Mouse (Mus musculus): ENCODE results near the gene Helz. TPM values are rescaled to one million over a fixed set of nuclear protein-coding genes. Genes with fewer than 3 reads are reported as not detected.

Gene Helz
- polyA plus RNA-seq, 1 experiment from 2014 or later, result 12.1 TPM

DNA sequence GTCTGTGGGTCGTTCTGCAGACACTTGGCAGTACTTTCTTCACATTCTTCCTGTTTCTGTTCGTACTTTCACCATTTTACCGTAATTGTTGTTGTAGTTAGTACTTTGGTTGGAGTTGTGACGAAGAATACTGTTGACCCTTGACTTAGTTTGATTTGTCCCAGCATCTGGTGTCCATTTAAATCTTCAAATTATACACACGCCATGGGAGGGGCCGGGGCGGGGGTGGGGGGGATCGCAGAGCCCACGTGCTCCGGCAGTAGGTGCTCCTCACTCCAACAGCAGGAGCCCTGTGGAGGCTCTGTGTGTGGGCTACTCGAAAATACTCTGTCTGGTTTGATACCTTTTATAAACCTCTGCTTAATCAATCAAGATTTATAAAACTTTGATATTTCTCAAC lies 78.0 kb downstream of the Helz start:
- Histone ChIP-seq H3K4me1 (no peaks in the 10 kb centered on the region), H3K9me3 (no peaks in the 10 kb centered on the region), H3K9ac (no peak overlapping the region), H3K4me2 (no peak overlapping the region), H3K27ac (replicated peaks) (no peak overlapping the region), H3K4me3 (no peak overlapping the region), H3K36me3 (peaks cover 49% of the 10 kb centered on the region), H3K27me3 (replicated peaks) (no peaks in the 10 kb centered on the region)
- ATAC-seq (ENCODE audit: extremely low read depth, insufficient number of reproducible peaks, low FRiP score, low TSS enrichment), result no peak
- WGBS, result 83% methylated on average over 11 of the region's 11 CpGs

DNA sequence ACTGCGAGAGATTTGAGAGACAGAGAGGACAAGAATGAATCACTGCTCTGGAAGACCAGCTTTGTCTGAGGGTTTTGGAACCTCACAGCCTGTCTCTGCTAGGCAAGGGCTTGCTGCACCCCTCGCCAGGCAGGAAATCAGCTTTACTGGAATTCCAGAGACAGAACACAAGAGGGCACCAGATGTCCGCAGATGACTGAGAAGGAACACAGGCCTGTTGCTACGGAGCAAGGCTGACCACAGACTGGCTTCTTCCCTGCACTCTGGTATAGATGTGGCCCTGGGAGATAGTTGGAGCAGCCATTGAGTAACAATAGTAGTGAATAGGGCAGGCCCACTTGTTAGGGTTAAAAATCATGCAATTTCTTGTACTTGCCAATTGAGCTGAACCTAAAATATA lies 81.8 kb downstream of the Helz start:
- Histone ChIP-seq H3K4me1 (no peaks in the 10 kb centered on the region), H3K4me2 (no peak overlapping the region), H3K4me3 (no peak overlapping the region), H3K9me3 (no peaks in the 10 kb centered on the region), H3K9ac (no peak overlapping the region), H3K27me3 (replicated peaks) (no peaks in the 10 kb centered on the region), H3K27ac (replicated peaks) (no peak overlapping the region), H3K36me3 (peaks cover 57% of the 10 kb centered on the region)
- WGBS, result 35% methylated on average over 4 of the region's 4 CpGs
- no peak; the same call in 1 of the 2 replicates for ATAC-seq (ENCODE audit: extremely low read depth, insufficient number of reproducible peaks, low FRiP score, low TSS enrichment)

DNA sequence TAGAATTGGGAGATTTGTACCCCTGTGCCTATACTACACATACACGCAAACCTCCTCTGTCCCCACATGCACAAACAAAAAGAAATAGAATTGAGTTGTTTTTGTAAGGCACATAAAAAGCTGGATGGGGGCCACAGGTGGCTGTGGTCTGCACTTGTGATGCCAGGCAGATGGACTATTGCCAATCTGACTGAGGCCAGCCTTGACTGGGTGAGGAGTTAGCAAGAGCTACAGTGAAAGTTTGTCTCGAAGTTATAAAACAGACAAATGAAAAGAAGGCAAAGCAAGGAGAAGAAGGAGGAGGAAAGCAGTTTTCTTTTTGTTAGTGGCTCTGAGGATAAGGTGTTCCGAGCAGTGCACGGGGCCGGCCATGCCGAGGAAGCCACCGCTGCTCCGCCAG lies 82.2 kb downstream of the Helz start:
- no peak overlapping the region for H3K27ac ChIP-seq (replicated peaks)
- WGBS, result 88% methylated on average over 8 of the region's 8 CpGs
- no peak overlapping the region for H3K4me2 ChIP-seq
- H3K9me3 ChIP-seq, result no peaks in the 10 kb centered on the region
- H3K4me3 ChIP-seq, result no peak overlapping the region
- no peaks in the 10 kb centered on the region for H3K27me3 ChIP-seq (replicated peaks)
- H3K4me1 ChIP-seq, result no peaks in the 10 kb centered on the region
- no peak overlapping the region for H3K9ac ChIP-seq
- peaks cover 62% of the 10 kb centered on the region for H3K36me3 ChIP-seq
- ATAC-seq (ENCODE audit: extremely low read depth, insufficient number of reproducible peaks, low FRiP score, low TSS enrichment), result no peak

DNA sequence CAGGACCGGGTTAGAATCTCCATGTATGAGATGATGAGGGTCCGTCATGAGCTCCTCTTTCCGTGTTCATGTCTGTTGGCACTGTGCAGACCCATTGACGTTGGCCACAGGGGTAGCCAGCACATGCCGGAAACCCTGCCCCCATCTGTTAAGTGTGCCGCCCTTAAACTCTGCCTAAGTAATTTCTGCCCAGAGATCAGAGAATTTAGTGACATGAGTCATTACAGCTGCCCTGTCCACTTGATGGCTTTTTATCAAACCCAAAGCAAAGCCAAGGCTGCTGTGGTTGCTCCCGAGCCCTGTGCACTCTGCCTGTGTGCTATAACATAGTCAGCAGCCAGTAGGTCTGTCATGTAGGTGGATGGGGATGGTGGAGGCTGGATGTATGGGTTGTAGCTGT lies 83.4 kb downstream of the Helz start:
- ATAC-seq (ENCODE audit: extremely low read depth, insufficient number of reproducible peaks, low FRiP score, low TSS enrichment), result no peak
- H3K4me1 ChIP-seq, result no peaks in the 10 kb centered on the region
- peaks cover 67% of the 10 kb centered on the region for H3K36me3 ChIP-seq
- H3K27me3 ChIP-seq (replicated peaks), result no peaks in the 10 kb centered on the region
- H3K27ac ChIP-seq (replicated peaks), result no peak overlapping the region
- H3K9me3 ChIP-seq, result no peaks in the 10 kb centered on the region
- no peak overlapping the region for H3K9ac ChIP-seq
- H3K4me3 ChIP-seq, result no peak overlapping the region
- 81% methylated on average over 7 of the region's 7 CpGs for WGBS
- H3K4me2 ChIP-seq, result no peak overlapping the region

- 79% methylated on average over 5 of the region's 5 CpGs for WGBS
- Histone ChIP-seq H3K9me3 (no peaks in the 10 kb centered on the region), H3K27ac (replicated peaks) (no peak overlapping the region), H3K9ac (no peak overlapping the region), H3K4me3 (no peak overlapping the region), H3K4me2 (no peak overlapping the region), H3K4me1 (no peaks in the 10 kb centered on the region), H3K36me3 (peaks cover 74% of the 10 kb centered on the region), H3K27me3 (replicated peaks) (no peaks in the 10 kb centered on the region)
- ATAC-seq (ENCODE audit: extremely low read depth, insufficient number of reproducible peaks, low FRiP score, low TSS enrichment), result no peak
Measured at GRCm38 (mm10) chr11:107633563-107634146, 85.9 kb downstream of the Helz start.

DNA sequence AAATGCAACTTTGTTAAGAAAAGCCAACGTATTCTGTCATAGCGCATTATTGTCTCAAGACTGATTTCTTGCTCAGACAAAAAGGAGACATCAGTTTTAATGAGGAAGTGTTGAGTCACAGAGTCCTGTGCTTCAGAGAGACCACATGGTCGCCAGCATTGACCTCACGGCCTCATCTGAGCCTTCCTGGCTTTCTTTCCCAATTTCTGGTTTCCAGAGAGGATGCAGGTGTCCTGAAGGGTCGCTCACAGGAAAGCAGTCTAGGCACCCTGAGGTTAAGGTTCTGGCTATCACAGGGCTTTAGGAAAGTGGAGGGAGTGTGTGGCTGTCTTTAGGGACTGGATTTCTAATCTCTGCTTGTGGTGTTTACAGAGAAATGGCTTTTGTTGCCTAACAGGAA lies 90.4 kb downstream of the Helz start:
- WGBS, result 82% methylated on average over 5 of the region's 5 CpGs
- H3K36me3 ChIP-seq, result peaks cover 87% of the 10 kb centered on the region
- H3K4me1 ChIP-seq, result no peaks in the 10 kb centered on the region
- H3K4me3 ChIP-seq, result no peak overlapping the region
- no peak overlapping the region for H3K4me2 ChIP-seq
- no peak overlapping the region for H3K27ac ChIP-seq (replicated peaks)
- no peak for ATAC-seq (ENCODE audit: extremely low read depth, insufficient number of reproducible peaks, low FRiP score, low TSS enrichment)
- H3K27me3 ChIP-seq (replicated peaks), result no peaks in the 10 kb centered on the region
- no peak overlapping the region for H3K9ac ChIP-seq
- H3K9me3 ChIP-seq, result no peaks in the 10 kb centered on the region

DNA sequence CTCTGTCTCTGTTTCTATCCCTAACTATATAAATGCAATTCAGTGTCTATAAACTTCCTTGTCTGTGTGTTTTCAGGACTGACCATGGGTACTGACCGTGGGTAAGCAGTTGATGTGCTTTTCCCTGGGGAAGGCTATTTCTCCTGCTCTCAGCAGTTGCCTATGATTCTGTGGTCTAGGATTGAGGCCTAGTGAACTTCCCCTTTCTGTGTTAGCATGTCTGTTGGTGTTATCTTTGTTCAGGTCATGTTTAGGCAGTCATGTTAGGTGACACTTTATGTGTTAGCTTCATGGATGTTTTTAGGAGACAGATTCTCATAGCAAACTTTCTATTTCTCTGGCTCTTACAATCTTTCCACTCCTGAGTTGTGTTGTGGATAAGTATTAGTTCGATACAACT lies 91.9 kb downstream of the Helz start:
- WGBS, result 93% methylated on average over 2 of the region's 2 CpGs
- Histone ChIP-seq H3K27ac (replicated peaks) (no peak overlapping the region), H3K4me3 (no peak overlapping the region), H3K4me2 (no peak overlapping the region), H3K27me3 (replicated peaks) (no peaks in the 10 kb centered on the region), H3K9ac (no peak overlapping the region), H3K36me3 (peaks cover 89% of the 10 kb centered on the region), H3K9me3 (no peaks in the 10 kb centered on the region), H3K4me1 (no peaks in the 10 kb centered on the region)
- ATAC-seq (ENCODE audit: extremely low read depth, insufficient number of reproducible peaks, low FRiP score, low TSS enrichment), result no peak

GRCm38 (mm10) chr11:107644461-107644860 lies 96.7 kb downstream of the Helz start:
- Histone ChIP-seq H3K36me3 (peaks cover 85% of the 10 kb centered on the region), H3K9ac (no peak overlapping the region), H3K27ac (replicated peaks) (no peak overlapping the region), H3K4me3 (no peak overlapping the region), H3K4me2 (no peak overlapping the region), H3K27me3 (replicated peaks) (no peaks in the 10 kb centered on the region), H3K9me3 (no peaks in the 10 kb centered on the region), H3K4me1 (peaks cover 10% of the 10 kb centered on the region; the same call in 1 of the 2 replicates)
- 90% methylated on average over 4 of the region's 4 CpGs for WGBS
- ATAC-seq (ENCODE audit: extremely low read depth, insufficient number of reproducible peaks, low FRiP score, low TSS enrichment), result no peak

DNA sequence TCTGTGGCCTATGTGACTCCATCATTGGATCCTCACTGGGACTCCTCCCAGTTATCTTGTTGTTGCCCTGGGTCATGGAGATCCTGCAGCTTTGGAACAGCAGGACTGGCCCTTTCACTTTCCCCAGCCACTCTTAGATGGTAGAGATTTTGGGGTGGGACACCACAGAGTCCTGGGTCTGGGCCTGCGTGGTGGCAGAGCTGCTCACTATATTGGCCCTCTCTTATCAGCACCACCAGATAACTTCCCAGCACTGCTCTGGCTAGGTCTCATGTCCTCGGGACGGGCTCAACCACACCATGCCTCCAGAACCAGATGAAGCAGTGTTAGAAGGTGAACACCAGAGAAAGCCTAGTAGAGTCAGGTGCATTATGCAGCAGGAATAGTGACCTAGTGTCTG lies 99.6 kb downstream of the Helz start:
- H3K4me3 ChIP-seq, result no peak overlapping the region
- H3K9ac ChIP-seq, result no peak overlapping the region
- peaks cover 20% of the 10 kb centered on the region for H3K4me1 ChIP-seq
- no peaks in the 10 kb centered on the region for H3K27me3 ChIP-seq (replicated peaks)
- no peak; the same call in 1 of the 2 replicates for ATAC-seq (ENCODE audit: extremely low read depth, insufficient number of reproducible peaks, low FRiP score, low TSS enrichment)
- H3K9me3 ChIP-seq, result no peaks in the 10 kb centered on the region
- peaks cover 84% of the 10 kb centered on the region for H3K36me3 ChIP-seq
- no peak overlapping the region for H3K4me2 ChIP-seq
- no peak overlapping the region for H3K27ac ChIP-seq (replicated peaks)
- WGBS, result 63% methylated on average over 3 of the region's 3 CpGs

- no peak overlapping the region for H3K9ac ChIP-seq
- ATAC-seq (ENCODE audit: extremely low read depth, insufficient number of reproducible peaks, low FRiP score, low TSS enrichment), result no peak
- WGBS, result 68% methylated on average over 4 of the region's 4 CpGs
- H3K27me3 ChIP-seq (replicated peaks), result no peaks in the 10 kb centered on the region
- no peaks in the 10 kb centered on the region for H3K9me3 ChIP-seq
- H3K4me1 ChIP-seq, result peaks cover 20% of the 10 kb centered on the region
- H3K36me3 ChIP-seq, result peaks cover 84% of the 10 kb centered on the region
- no peak overlapping the region for H3K4me2 ChIP-seq
- H3K4me3 ChIP-seq, result no peak overlapping the region
- no peak overlapping the region for H3K27ac ChIP-seq (replicated peaks)
Measured at GRCm38 (mm10) chr11:107648668-107649067, 100.9 kb downstream of the Helz start.

GRCm38 (mm10) chr11:107649458-107649857 lies 101.7 kb downstream of the Helz start:
- Histone ChIP-seq H3K4me2 (no peak overlapping the region), H3K27me3 (replicated peaks) (no peaks in the 10 kb centered on the region), H3K4me3 (no peak overlapping the region), H3K27ac (replicated peaks) (no peak overlapping the region), H3K36me3 (peaks cover 76% of the 10 kb centered on the region), H3K9ac (no peak overlapping the region), H3K4me1 (peaks cover 20% of the 10 kb centered on the region), H3K9me3 (no peaks in the 10 kb centered on the region)
- no peak for ATAC-seq (ENCODE audit: extremely low read depth, insufficient number of reproducible peaks, low FRiP score, low TSS enrichment)
- WGBS, result 79% methylated on average over 14 of the region's 14 CpGs

DNA sequence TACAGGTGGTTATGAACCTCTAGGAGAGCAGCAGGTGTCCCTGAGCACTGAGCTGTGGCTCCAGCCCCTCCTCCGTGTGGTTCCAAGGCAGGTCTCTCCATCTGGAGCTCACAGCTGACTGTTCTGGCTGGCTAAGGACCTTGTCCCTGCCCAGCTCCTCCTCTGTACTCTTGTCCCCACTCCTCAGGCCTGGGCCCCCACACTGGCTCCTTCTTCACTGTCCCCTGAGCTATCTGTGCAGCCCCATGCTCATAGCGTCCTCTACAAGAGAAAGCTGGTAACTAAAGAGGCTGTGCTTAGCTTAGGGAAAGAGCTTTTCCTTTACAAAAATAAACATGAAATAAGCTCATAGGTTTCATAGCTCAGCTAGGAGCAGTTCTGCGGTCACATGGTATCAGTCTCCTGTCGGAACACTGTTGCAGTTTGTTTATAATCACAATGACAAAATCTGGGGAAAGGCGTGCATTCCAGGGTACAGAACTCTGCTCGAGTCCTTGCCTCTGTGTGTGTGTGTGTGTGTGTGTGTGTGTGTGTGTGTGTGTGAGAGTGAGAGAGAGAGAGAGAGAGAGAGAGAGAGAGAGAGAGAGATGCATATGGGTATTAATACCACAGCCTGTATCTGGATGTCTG lies 102.8 kb downstream of the Helz start:
- Histone ChIP-seq H3K9ac (no peak overlapping the region), H3K36me3 (peaks cover 72% of the 10 kb centered on the region), H3K4me2 (no peak overlapping the region), H3K9me3 (no peaks in the 10 kb centered on the region), H3K4me1 (peaks cover 20% of the 10 kb centered on the region), H3K4me3 (no peak overlapping the region), H3K27ac (replicated peaks) (no peak overlapping the region), H3K27me3 (replicated peaks) (no peaks in the 10 kb centered on the region)
- 67% methylated on average over 6 of the region's 6 CpGs for WGBS
- no peak for ATAC-seq (ENCODE audit: extremely low read depth, insufficient number of reproducible peaks, low FRiP score, low TSS enrichment)

Data from heart, embryonic 13.5 days (tissue).